Mouse (Mus musculus): ENCODE data around the gene Ncam1.

The Ncam1 gene

DNA sequence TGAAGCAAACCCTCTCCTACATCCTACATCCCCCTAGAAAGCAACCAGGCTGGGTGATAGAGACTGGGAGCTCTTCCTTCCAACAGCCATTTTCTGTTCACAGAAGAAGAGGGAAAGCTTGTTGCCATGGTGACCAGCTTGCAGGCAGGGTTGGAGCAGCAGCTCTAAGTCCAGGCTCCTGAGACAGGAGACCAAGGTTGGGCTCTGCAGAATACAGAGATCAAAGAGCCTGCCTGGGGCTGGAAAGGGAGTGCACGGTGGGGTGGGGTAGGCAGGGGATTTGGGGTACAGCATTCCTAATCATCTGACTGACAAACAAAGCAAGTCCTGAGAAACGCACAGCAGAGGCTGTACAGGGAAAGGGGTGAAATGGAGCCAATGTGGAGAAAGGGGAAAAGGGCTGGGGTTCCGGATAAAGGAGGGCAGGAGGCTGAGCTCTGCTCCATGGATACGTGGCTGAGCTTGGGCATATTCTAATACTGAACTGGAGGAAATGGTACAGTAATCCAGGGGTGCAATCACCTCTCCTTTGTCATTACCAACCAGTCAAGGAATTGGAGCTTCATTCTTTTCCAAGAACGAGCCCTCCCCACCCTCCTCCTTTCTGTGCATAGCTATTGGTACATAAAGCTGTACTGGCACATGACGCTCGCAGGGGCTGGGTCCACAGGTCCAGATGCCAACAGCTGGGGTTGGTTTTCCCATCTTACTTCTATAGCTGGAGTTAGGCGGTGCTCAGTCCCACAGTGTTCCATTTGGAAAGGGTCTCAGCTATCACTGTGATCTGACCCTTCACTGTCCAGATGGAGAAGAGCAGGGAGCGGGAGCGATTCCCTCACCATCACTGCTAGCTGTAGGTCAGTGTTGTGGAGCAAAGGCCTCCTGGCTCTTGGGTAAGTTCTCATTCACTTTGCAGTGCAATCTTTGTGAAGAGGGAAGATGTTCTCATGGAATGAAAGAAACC, 227.7 kb downstream of the Ncam1 start:
- DNase-seq (ENCODE audit: low read depth, low spot score), result peak; percentile 68

DNA sequence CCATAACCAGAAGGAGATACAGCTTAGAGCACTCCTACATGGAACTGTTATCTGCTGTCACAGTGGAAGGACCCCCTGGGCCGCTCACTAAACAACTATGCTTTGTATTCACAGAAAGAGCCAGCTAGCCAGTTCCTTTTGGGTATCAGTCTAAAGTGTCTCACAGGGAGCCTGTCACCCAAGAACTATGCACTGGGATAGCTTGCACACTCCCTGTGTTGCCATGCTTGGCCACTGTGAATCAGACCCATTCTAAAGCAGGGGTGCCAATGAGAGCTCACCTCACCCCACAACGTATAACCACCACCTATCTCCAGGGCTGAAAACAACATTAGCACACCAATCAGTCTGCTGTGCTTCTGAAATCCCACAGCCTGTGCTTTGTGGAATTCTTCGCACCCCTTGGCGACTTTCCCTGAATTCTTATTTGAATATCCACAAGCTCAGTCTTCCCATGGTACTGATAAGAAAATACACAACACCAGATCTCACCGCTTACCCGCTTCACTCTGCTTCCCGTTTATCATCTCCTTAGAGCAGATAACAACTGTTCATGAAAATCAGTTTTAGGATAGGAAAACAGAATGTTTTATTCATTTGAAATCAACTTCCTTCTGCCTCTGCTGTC, 228.6 kb downstream of the Ncam1 start:
- DNase-seq (ENCODE audit: low read depth, low spot score), result no peak

DNA sequence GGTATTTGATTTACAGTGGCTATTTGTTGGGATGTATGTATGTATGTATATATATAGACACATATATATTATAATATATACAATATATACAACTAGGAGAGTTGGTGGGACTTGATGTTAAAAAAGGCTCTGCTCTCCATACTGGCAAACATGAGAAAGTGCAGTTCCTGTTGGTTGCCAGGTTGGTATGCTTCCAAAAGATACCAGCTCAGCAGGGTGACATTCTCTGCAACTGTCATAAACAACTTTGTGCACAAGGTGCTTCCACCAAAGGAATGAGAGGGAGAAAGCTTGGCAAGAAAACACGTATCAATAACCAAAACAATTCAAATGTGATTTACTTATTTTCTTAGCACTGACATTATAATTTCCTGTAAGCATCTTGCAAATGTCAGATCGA, 232.9 kb downstream of the Ncam1 start:
- no peak for DNase-seq (ENCODE audit: low read depth, low spot score)

DNA sequence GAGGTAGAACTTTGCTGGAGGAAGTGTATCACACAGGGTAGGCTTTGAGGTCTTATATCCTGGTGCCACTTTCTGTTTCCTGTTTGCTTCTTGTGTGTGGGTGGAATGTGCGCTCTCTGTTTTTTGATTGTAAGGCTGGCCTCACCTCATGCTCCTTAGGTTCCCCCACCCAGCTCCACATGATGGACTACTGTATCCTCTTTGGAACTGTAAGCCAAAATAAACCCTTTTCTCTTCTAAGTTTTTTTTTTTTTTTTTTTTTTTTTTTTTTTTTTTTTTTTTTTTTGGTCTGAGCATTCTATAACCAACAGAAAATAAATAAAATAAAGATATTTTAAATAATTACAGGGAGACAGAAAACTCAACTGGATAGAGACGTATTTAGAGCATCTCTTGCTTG, 239.8 kb downstream of the Ncam1 start:
- no peak for DNase-seq (ENCODE audit: low read depth, low spot score)

DNA sequence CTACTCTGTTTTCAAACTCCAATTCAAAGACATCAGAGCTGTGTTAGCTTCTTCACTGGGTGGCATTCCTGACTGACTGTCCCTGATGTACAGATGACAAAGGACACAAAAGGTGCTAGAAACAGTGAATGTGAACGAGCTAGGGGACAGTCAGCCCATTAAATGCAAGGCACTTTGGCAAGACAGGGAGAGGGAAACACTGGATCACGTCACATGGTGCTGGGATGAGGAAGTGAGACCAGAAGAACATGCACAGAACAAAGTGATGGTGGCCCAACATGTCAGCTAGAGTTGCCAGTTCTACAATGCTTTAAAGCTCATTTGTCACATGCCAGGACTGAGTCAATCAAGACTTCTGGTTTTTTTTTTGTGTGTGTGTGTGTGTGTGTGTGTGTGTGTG, 247.4 kb downstream of the Ncam1 start:
- DNase-seq (ENCODE audit: low read depth, low spot score), result no peak

DNA sequence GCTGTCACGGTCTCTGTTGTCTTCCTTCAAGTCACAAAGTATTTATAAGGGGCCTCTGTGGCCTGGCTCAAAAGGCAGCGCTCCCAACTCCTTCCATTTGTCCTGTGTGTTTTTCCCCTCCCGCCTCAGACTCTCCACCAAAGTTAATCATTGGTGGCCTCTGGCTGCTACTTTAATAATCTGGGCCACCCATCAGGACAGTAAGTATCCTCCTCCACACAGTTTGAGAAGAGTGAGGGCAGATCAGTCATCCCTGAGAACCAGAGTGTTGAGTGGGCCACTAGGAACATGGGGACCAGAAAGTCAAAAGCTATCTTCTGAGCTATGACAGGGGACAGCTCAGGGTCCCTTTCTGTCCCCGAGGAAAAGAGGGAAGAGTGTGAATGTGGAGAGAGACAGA, 256.1 kb downstream of the Ncam1 start:
- no peak for DNase-seq (ENCODE audit: low read depth, low spot score)

DNA sequence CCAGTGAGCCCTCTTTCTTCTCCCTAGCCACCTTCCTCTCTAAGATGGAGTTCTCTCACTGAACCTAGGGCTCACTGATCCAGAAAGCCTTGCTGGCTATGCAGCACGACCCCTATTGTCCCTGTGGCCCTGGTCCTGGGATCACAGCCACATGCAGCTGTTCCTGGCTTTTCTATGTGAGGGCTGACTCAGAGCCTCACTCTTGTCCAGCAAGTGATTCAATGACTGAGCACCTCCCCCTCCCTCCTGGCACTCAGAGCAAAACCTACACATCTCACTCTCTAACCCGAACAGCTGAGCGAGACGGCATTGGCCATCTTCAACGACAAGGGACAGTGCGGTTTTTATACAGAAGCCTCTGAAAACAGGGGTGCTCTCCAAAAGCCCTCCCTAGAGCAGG, 260.9 kb downstream of the Ncam1 start:
- DNase-seq (ENCODE audit: low read depth, low spot score), result no peak

DNA sequence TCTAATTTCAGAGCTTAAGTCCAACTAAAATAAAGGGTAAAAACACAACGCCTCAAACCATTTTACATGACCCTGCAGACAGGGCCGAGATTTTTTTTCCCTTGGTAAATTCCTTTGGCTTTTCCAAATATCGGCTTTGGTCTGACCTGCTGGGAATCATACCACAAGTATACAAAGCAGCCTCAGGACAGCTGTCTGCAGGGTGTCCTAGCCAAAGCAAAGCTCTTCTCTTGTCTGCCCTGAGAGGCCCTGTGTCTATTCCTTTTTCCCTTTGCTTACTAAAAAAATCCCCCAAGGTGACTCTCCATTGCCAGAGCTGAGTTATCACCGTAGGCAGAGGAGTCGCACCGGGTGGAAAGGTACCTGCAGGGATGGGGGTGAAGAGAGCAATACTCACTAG, 262.1 kb downstream of the Ncam1 start:
- no peak for DNase-seq (ENCODE audit: low read depth, low spot score)

DNA sequence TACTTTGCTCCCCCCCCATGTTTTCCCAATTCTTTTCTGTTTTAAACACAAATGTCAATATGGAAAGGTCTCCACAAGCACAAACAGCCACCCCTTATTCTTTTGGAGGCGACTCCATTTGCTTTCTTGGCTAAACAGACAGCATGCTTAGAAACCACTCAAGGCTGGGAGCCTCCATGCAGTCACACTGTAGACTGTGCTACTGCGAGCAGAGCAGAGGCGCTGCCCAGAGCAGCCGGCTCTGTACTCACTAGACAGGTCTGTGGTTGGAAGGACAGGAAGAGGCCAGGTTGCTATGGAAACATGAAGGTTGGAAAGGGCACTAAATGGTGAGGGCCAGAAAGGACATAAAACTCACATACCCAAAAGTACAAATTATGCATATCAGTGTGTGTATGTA, 263.8 kb downstream of the Ncam1 start:
- DNase-seq (ENCODE audit: low read depth, low spot score), result no peak

DNA sequence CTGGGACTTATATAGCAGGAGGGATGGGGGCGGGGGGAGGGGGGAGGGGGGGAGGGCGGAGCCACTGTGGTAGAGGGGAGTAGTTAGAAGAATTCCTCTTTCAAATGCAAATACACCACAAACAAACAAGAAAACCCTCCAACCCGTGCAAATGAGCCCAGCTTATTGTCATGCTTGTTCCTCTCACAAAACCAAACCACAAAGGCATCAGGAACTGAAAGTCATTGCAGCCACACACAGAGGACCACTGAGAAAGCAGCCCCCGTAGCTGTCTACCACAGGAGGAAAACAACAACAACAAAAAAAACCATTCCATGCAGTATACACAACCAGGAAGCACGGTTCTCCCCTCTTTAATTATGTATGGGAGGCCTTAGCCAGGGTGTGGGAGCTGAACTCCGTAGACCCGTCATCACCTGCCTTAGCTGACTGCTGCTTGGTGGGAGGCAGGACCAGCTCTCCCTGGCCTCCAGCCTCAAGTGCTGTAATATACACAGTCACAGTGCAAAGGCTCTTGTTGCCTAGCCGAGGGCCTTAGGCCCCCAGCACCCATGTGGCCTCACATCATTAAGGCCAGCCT, 264.7 kb downstream of the Ncam1 start:
- peak; percentile 71 for DNase-seq (ENCODE audit: low read depth, low spot score)

DNA sequence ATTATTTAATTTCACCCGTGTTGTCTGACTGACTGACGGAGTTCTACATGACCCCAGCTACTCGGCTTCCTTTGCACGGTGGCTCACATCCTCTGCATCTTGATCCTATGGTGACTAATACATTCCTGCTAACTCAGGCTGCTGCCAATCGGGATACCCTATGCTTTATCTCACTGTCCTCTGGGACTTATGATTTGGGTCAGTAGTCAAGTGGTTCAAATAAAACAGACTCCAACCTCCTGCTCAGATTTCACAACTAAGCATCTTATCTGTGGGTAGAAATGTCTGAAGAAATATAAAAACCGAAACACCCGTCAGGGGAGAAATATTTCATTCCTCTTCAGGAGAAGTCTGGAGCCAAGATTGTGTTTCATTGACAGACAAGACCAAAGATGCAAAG, 265.3 kb downstream of the Ncam1 start:
- no peak for DNase-seq (ENCODE audit: low read depth, low spot score)

DNA sequence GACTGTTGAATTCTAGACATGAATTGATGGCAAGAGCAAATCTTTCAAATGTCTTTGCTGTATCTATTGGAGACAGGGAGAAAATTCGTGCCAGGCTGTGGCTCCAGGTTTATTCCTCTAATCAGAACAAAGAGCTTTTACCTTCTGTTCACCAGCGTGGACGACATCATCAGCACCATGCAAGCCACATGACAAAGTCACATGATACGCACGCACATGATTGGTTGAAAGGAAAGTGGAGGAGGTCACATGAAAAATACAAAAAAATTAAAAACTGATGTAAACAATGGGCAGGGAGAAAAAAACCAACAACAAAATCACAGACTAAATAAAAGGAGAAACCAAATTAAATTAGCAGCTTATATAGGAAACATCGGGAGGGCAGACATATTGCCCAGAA, 266.9 kb downstream of the Ncam1 start:
- DNase-seq (ENCODE audit: low read depth, low spot score), result no peak

DNA sequence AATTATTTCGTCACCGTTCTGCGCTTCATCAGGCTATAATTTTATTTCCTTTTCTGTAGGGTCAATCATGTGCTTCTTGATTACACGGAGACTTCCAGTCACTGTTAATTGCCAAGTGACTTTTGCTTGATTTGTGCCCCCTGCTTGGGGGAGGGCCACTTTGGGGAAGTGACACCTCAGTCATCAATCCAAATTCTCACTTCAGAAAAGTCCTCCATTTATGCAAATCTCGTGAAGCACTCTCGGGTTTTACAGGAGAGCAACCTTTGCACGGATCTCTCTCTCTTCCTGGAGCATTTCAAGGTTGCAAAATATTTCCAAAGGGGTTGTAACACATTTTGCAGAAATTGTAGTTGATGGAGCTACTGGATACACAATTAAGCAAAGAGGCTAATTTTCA, 267.5 kb downstream of the Ncam1 start:
- DNase-seq (ENCODE audit: low read depth, low spot score), result no peak

DNA sequence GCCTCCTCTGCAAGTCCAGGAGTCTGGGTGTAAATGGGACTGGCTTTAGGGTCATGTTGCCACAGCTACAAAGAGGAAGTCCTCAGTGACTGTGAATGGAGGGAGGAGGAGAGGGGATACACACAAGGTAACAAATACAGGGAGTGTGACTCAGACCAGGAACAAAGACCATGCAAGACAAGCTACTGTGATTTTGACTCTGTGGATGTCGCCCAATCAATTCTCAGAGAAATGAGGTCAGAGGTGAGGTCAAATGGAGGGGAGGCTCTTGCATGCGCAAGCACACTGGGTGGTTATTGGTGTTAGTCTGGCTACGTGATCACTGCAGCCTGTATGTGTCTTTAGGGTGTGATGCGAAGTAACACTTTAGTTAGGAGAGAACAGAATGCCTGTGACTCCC, 268.0 kb downstream of the Ncam1 start:
- peak; percentile 42 for DNase-seq (ENCODE audit: low read depth, low spot score)

DNA sequence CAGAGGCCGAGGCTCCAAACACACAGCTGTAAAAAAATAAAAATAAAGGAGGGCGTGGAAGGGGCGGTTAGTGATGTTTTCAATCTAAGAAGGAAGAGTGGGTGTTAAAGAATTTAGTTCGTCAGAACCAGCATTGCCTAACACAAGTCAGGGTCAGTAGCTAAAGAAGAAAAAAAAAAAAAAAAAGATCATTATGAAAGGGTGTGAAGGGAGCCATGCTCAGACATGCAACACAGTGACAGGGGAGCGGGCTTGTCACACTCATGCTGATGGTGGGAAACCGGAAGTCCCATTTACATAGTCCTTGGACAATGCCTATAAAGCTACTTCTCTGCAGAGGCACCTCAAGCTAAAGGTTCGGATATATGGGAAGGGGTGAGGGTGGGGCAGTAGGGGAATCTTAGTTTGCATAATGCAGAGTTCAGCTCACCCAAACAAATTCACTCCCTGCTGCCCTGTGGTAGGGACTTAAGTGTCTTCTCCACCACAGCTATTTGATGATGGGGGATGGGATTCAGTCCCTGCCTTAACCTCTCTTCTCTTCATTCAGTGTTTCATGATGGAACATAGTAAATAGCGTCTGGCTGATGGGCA, 269.3 kb downstream of the Ncam1 start:
- peak; percentile 37 for DNase-seq (ENCODE audit: low read depth, low spot score)

DNA sequence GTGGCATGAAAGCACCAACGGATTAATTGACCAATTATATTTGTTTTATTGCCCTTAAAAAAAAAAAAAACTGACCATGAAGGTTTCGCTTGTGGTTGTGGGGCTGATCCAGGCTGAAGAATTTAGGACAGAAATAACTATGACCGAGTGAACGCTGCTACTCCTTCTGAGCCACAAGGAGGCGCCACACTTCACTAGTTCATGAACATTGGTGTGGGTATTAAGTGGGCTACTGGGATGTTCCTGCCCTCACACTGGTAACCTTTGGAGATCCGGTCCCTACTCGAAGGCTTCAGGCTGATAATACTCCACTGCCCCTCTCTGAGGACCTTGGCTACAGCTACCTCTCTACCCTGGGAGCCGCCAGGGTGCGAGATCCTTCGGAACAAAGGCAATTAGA, 269.8 kb downstream of the Ncam1 start:
- peak; percentile 72 for DNase-seq (ENCODE audit: low read depth, low spot score)

DNA sequence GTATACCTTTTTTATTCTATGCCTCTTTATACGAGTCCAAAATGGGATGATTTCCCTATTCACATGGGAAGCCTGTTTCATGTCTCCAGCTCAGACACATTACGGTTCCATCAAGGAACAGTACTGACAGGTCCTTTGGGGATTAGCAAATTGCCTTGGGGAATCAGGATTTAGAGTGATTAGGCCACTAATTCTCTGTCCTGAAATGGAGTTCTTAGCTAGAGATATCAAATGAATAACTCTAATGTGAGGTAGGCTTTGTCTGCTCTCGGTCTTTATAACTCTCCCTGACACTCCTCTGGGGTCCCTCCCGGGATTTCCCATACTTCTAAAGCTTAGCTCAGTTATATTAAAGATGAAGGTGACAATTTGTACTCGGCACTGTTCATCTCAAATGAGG, 270.7 kb downstream of the Ncam1 start:
- DNase-seq (ENCODE audit: low read depth, low spot score), result no peak

DNA sequence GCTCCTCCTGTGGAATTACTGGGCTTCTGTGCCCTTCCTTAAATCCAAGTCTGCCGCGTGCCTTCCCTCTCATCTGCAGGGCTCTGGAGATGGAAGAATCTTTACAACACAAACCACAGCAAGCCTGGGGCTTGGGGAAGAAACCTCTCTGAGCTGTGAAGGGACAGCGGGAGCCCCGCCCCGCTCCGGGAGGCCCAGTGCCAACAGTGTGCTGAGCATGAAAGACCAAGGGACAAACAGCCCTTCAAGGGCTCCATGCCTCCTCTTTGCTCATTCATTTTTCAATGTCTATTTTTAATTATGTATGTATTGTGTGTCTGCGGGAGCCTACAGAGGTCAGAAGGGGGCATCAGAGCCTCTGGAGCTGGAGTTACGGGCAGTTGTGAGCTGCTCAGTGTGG, 271.4 kb downstream of the Ncam1 start:
- DNase-seq (ENCODE audit: low read depth, low spot score), result no peak

DNA sequence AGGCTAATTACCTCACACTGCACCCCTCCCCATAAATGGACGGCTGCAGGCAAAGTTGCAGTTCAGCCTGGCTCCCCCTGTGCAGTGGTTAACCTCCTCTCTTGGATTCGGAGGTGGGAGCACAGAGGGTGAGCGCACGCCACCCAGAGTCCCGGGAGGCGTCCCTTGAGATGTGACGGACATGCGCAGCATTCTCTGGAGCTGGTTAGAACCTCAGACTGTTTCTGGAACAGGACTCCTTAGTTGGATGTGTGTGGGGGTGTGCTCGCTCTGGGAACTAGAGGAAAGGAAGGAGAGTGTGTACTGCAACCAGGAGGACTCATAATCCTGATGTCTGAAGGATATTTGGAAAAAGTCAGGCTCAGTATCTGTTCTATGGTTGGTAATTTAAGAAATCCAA, 274.0 kb downstream of the Ncam1 start:
- DNase-seq (ENCODE audit: low read depth, low spot score), result no peak

DNA sequence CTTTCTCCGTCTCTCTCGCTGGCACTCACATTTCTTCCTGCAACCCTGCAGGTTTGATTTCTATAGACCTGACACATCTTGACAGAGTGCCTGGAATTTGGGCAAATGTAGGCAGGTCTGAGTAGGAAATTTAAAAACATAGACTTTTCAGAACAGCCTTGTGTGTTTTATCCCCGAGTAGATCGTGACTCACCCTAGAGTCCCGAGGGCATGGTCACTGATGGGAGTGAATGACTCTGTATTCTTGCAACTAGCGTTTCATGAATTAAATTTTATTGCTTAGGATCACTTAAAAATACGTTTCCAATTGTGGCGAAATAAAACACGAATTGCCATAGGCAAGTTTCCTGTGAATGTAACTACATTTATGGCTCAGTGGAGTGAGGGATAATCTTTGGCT, 274.8 kb downstream of the Ncam1 start:
- DNase-seq (ENCODE audit: low read depth, low spot score), result no peak

DNA sequence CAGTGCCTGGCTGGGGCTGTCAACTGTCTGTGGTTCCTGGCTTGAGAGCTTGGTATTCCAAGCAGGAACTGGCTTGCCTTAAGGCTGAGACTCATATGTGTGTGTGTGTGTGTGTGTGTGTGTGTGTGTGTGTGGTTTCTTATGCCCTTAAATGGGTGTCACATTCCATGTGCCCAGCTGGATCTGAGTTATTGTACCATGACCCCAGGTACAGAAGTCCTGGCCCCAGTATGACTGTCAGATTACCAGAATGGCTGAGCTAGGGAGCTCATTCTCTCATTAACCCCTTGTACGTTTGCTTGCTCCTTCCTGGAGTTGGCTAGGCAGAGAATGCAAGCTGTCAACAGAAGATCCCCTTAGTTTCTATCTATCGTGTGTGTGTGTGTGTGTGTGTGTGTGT, 284.4 kb downstream of the Ncam1 start:
- no peak for DNase-seq (ENCODE audit: low read depth, low spot score)

DNA sequence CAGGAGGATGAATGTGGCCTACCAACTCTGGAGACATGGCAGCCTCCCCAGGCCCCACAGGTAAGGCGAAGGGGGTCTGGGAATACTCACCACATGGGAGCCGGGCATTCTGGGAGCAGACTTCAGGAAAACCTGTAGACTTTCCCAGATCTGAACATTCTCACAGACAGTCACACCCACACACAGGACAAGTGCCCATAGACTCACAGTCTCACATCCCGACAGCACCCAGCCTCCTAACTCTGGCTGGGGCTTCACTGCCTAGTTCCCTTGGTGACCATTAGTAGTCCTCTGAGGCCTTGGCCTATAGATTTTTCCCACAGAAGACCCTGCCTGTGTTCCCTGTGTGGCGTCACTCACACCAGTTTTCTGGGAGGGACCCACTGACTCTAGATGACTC, 288.1 kb downstream of the Ncam1 start:
- DNase-seq (ENCODE audit: low read depth, low spot score), result no peak

DNA sequence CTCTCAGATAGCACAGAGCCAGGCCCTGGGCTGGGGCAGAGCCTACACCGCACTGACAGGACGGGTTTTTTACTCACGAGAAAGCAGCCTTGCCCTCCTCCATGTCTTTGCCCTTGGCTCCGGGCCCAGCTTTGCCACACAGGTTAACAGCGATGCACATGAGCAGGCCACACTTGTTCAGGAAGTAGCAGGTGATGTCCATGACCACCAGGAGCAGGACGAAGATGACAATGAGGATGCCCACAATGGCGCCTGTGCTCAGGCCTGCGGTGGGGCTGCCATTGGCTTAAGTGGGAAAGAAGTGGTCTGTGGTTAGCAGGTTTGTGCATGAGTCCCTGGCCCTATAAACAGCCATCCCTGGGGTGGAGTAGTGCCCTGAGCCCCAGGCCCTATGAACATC, 289.1 kb downstream of the Ncam1 start:
- no peak for DNase-seq (ENCODE audit: low read depth, low spot score)
